Mouse (Mus musculus) spleen, postnatal 4 days (tissue): ENCODE results near the gene Crybg1.

Experiments used
- DNase-seq, 2 experiments: peaks; one replicate each; pipeline ENCODE4 v3.0.0; 2022; ENCODE audit warnings: low spot score in 2 of 2

Gene Crybg1

DNA sequence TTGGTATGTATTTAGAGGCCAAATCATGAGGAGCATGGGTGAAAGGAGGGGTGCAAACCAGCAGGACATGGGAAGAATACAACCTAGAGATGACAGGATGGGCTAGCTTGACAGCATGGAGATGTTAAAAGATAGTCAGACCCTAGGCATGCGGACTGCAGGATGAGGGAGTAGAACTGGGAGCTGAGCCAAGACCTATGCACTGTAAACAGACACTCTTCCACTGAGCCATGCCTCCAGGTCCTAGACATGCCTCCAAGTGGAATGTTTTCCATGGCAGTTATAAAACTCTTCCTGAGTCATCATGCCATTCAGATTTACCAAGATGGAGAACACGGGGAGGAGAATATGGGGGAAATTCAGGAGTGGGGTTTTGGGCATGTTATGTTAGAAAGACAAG lies 53.9 kb downstream of the Crybg1 start:
- no peak for DNase-seq

DNA sequence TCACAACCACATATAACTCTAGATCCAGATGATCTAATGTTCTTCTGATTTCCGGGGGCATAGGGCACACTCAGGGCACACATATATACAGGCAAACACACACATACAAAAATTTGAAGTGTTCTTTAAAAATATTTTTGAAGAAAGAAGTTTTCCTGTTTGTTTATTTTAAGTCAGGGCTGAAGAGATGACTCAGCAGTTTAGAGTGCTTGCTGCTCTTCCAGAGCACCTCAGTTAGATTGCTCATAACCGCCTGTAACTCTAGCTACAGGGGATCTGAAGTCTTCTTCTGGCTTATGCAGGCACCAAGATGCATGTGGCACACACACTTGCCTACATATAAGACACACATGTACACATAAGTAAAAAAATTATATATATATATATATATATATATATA lies 56.9 kb downstream of the Crybg1 start:
- DNase-seq, result no peak

DNA sequence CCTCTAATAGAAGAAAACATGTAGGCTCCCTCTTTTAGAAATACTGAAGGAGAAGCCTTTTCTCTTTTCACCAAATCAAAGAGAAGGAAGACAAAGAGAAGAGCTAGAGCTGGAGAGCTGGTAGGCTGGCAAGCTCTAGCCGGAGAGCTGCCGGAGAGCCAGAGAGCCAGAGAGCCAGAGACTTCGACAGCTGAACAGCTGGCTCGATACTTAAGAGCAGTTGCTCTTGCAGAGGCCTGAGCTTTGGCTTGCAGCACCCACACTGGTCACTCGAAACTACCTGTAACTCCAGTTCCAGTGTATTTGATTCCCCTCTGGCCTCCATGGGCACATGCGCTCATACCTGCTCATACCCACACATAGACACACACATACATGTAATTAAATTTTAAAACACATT lies 68.3 kb downstream of the Crybg1 start:
- DNase-seq, result no peak

DNA sequence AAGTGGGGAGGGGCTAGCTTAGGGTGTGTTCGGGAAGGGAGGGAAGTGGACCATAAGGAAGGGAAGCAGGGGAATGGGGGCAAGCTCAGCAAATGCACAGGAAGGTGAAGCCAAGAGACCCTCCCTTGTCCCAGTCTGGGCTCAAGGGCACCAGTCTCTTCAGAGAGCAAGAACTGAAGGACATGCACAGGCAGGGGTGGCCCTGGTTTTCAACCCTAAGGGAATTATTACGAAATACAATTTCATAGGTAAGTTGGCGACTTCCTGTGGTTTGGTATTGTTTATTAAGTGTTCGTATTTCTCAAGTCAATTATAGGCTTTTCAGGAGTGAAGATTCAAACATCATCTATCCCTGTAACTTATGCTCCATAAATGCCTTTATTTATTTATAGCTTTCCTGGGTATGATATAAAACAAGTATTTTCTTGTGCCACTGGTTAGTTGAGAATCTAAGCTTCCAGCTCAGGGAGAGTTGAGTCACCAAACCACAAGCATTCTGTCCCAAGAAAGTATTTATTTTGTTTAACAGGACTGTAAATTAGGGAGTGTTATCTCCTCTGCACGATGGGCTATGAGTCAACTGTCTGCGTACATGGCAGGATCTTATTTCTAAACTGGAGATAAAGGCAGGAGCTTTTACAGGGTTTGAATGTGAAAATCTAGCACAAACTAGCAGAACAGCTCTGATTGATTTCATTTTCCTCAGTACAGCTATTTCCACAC lies 69.7 kb downstream of the Crybg1 start:
- DNase-seq, result no peak

DNA sequence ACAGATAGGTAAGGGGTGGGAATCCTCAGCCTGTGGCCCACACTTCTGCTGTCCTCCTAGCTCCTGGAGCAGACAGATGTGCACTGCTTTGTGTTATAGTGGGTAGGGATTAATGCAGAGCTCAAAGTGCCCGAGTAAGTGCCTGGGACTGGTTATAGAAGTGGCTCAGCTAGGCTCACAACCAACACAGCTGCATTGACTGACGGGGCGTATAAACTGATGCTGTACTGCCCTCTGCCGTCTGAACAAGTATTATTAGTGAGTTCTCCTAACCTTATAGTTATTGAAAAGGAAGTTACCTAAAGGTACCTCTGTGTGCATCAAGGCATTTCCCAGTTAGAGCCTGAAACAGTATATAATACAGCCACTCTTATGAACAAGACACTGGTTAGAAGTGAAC lies 77.6 kb downstream of the Crybg1 start:
- peak; percentile 60 to 77 for DNase-seq

DNA sequence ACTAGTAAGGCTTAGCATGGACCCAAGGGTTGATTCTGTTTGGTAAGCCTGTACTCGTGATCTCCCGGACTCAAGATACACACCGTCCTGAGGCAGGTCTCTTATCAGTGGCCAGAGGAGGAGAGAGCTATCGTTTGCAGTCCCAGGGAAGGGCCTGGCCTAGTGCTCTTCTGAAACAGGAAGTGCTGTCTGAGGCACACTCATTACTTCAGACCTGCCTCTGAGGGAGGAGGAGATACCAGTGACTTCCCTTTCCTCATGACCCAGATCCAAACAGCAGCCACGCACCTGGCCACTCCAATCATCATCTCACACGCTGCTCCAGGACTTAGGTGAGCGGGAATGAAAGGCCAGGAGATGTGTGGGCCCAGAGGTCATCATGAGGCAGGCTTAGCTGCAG lies 79.5 kb downstream of the Crybg1 start:
- peak; percentile 21 to 69 for DNase-seq

DNA sequence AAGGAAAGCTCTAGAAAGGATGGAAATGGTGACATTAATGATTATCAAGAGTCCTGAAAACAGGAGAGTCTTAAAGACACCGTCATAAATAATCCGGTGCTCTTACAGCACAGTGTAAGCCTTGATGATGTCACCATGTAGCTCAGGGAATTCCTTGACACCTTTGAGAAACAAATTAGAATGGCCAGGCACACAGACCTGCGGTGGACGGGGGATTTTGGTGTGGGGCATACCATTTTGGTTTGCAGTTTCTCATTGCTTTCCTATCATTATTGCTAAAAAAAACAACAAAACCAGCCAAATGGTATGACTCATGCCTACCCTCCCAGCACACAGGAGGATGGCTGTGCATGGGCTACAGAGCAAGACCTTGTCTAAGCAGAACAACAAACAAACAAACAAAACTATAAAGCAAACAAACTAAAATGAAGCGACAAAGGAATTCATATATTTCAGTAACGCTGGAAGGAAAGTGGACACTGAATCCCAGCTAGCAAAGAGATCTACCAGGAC lies 82.7 kb downstream of the Crybg1 start:
- DNase-seq, result no peak

DNA sequence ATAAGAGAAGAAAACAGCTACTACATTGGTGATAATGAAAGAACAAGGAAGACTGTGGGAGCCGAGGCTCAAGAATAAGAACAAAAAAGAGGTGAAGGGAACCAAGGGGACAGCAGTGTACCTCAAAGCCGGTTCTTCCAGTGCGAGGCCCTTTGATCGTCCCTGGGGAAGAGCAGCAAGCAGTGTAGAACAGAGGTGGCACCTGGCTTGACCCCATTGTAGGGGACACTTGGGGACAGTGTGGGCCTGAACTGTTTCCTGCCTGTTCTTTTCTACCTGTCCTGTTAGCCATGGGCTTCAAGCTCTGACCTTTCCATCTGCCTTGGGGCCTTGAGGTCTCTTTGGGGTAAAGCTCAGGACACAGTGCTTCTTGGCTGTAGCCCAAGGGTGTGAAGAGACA lies 85.7 kb downstream of the Crybg1 start:
- no peak for DNase-seq

DNA sequence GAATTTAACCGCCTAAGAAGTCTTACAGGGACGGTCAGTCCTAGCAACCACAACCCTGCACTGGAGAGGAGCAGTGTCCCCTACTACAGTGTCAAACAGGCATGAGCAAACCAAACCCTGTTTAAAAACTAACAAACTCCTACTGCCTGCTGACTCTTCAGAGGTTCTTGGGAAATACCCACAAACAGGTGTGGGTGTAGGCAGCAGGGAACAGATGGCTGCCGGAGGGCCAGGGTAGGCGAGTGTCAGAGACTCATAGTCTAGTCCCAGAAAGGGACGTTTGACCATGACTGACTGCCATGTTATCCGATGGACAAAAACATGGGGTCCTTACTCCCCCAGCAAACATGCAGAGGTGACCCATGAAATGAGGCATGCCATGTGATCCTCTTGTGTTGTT lies 97.7 kb downstream of the Crybg1 start:
- DNase-seq, result no peak

DNA sequence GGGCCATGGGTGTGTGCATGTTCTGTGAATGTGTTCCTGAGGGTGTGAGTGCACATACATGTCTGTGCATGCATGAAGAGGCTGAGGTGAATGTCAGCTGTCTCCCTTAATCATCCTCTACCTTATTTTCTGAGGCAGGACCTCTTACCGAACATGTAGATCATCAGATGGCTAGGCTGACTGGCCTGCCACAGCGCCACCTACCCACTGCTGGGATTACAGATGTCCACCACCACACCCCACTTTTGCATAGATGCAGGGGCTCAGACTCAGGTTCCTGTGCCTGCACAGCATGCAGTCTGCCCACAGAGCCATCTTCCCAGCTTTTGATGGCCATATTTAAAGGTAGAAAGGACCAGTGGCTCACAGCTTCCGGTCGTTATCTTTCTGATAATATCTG lies 103.9 kb downstream of the Crybg1 start:
- no peak for DNase-seq

DNA sequence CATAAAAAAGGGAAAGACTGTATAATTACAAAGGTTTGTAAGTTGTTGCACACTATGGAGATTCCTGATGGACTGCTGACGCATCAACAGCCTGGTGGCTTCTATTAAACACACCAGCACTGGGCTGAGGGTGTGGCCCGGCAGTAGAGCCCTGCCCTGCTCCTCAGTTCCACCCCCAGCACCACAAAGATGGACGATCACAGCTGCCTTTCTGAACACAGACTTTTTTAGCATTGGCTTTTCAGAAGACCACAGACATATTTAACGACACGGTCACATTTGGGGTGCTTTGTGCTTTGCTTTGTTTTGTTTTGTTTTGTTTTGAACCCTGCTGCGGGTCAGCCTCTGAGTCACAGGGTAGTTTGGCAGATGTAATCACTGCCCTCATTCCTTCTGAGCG lies 105.0 kb downstream of the Crybg1 start:
- no peak for DNase-seq

DNA sequence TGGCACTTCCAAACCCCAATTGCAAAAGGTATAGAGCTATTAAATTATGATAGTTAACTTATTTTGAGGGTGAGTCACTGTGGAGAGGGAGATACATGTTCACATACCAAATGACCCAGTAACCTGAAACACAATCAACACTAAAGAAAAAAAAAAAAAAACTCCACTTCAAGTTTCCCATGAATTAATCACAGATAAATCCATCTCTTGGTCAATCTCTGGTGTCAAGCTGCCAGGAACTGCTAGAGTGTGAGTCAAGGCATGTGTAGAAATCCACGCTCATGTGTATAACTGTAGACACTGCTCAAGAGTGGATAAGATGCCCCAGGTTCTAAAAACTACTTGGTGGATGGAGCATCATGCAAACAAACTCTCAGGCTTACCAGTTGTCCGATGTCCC lies 109.5 kb downstream of the Crybg1 start:
- DNase-seq, result no peak

DNA sequence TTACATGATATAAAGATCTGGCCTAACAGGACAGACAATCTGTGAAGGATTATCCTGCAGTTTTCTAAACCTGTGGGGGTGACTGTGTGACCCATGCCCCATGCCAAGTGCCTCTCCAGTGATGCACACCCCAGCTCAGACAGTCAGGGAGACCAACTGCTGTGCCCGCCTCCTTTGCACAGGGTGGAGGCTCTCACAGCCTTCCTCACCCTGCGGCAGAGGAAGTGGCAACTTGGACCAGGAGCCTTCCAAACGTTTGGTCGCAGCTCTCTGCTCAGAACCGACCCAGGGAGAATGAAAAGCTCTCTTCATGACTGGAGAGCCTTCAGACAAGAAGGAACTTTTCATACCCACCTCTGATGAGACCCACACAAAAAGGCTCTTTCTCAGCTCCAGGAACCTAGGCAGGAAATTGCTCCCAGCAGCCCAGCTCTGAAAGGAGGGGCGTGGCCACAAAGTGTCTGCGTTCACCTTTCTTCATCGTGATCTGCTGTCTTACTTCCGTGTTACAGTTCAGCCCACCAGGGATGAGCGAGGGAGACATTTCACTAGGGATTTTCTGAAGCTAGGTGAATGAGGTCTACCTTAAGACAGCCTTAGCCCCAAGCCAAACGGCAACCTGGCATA lies 110.6 kb downstream of the Crybg1 start:
- DNase-seq, result no peak

DNA sequence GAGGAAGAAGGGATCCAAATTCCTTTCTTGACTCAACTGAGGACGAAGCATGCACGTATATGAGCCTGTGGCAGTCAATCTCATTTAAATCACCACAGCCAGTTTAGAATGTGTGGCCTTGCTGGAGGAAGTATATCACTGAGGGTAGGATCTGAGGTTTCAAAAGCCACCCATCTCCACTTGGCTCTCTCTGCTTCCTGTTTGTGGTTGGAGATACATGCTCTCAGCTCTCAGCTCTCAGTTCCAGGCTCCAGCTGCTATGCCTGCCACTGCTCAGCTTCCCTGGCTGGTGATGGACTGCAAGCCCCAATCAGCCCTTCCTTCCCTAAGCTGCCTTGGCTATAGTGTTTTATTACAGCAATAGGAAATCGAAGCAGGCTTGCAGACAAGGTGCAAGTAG lies 119.1 kb downstream of the Crybg1 start:
- no peak for DNase-seq

DNA sequence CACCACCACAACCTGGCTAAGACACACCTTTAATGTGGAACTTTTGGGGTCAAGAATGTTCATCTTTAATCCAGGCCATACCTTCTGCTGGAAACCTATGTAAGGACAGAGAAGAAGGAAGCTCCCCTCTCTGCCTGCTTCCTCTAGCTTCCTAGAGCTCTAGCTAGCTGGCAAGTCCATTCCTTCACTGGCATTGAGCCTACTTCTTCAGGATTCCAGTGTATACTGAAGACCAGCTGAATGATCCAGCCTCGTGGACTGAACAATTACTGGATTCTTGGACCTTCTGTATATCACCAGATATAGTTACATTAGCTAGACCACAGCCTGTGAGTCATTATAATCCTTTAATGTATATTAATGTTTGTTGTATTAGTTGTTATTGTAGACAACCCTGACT lies 121.4 kb downstream of the Crybg1 start:
- DNase-seq, result no peak

DNA sequence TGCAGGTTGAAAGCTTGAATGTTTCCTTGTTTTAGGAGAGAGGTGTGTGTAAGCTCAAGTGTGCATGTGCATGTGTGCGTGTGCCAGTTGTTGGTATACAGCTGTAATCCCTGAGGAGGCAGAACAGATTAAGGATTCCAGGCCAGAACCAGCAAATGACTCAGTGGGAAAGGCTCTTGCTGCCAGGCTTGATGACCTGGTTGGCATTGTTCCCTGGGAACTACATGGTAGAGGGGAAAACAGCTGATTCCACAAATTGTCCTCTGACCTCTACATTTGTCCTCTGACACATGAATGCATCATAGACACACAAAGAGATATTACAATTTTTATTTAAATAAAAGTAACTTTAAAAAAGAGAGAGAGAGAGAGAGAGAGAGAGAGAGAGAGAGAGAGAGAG lies 122.5 kb downstream of the Crybg1 start:
- no peak for DNase-seq

DNA sequence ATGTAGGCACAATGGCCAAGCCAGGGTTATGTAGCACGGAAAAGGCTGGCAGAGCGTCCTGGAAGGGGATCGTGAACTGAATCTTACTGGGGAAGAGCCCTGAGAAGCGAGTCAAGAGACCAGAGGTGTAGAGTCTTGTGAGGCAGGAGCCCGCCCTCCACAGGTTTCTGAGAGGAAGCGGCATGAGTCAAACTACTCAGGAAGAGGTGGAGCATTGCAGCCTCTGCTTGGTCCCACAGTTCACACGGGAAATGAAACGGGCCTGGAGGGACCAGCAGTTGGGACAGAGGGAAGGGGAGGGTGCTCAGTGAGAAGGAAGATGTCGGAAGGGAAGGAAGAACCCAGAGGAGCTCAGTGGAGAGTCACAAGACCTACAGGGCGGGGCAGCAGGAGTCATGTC lies 123.9 kb downstream of the Crybg1 start:
- DNase-seq, result no peak

DNA sequence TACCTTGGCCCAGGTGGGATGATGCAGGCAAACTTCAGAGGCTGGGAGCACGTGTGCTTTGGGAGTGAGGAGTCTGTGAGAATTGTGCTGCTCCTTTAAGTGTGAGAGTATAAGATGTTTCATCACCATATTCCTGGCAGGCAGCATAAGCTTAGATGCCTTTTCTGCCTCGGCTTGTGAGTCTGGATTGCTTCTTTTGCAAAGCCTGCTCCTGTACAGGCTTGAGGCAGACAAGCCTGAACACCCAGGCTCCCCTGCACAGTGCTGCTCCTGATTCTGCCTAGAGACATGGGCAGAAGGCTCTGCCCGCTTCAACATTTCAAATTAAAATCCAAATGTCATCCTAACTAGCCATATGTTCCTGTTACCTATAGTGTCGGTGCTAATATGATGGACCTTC lies 128.5 kb downstream of the Crybg1 start:
- DNase-seq, result no peak

DNA sequence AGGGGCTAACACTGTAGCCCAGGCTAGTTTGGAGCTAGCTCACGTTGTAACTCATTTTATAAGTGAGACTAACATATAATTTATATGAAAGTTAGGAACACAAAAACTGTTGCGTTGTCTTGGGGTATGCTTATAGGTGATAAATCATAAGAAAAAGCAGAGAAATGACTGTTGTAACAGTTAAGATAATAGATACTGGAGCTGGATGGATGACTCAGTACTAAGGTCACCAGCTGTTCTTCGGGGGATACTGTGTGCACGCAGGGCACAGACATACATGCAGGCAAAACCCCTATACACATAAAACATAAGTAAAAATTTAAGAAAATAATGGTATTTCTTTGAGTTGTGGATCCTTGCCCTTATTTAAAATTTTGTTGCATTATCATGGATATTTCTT lies 130.1 kb downstream of the Crybg1 start:
- DNase-seq, result no peak

DNA sequence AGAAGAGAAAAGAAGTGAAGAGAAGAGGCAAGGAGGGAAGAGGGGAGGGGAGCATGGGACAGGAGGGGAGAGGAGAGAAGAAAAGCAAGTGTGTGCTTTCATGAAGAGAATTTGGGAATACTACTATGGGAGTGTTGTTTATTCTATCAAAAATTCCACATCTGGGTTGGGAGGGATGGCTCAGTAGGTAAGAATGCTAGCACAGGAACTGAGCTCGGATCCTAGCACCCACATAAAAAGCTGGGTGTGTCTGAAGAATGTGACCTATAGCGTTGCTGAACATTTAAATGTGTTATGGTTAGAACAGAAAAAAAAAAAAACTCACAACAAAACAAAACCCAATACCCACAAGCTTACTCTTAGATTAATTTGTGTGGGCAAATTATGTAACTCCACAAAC lies 133.0 kb downstream of the Crybg1 start:
- DNase-seq, result no peak

DNA sequence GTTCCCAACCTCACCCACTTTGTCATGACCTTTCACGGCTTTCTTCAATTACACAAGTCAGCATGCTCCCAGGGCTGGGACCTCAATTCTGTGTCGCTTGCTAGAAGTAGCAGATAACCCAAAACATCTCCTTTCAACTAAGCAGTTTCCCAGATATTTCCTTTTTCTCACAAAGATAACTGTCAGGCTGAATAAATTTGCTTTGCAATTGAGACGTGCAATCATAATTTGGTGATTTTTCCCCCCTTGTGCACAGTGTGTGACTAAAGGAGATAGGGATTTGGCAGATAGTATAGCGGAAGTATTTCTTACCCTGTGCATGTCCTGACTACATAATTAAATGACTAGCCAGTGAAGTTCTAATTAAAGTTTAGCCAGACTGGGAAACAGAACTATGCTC lies 134.8 kb downstream of the Crybg1 start:
- DNase-seq, result no peak

DNA sequence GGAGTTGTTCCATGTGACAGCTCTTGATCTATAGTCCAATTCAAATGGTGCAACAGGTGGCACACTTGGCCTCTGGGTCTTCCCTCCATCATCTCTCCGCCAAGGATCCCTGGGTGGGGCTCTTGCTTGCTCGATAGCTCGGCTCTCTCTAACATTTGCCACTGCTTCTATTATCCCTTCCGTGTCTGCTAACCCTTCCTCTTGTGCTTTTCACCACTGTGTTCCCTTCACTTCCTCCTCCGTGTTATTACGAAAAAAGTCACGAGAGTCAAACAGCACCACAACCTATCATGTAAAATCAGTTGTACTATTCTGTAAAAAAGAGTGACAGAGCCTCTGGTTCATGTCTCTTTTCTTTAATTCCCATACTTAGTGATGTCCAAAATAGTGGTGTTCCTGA lies 137.2 kb downstream of the Crybg1 start:
- DNase-seq, result no peak

DNA sequence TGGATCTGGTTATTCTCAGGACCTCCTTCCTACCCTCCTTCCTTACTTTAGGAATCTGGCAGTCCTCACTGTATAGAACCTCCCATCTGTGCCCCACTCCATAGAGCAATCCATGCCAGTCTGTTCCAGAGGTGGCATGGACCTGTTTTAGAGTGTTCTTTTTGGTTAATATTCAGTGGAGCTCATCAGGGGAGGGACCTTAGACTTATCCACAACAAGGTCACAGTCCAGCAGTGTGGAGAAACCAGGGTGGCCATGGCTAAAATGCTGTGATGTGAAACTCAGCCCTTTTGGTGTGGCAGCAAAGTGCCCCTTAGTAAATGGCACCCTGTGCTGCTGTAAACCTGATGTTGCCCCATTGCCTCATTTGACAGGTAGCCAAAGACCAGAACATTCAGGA lies 139.8 kb downstream of the Crybg1 start:
- no peak for DNase-seq

DNA sequence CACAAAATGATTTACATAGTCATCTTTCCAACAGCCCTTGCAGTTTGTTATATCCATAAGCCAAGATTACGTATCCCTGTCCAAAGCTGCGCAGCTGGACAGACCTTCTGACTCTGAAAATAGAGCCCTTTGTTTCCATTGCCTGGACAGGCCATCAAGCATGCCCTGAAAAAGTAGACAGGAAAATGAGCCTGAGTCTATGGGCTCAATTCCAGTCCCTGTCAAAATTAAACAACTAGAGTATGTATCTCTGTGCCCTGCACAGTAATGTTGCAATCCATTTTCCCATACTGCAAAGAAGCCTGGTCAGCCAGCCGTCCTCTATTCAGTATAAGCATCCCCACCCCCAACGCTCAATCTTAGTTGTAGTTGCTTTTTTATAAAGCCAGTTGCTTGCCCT lies 141.8 kb downstream of the Crybg1 start:
- no peak for DNase-seq
